Mouse (Mus musculus): Measurements from ENCODE around the gene Fntb. TPM values are rescaled to one million over a fixed set of nuclear protein-coding genes. Genes with fewer than 3 reads are reported as not detected.

Gene Fntb
- polyA plus RNA-seq, 1 experiment from 2014 or later, result 35.2 TPM

DNA sequence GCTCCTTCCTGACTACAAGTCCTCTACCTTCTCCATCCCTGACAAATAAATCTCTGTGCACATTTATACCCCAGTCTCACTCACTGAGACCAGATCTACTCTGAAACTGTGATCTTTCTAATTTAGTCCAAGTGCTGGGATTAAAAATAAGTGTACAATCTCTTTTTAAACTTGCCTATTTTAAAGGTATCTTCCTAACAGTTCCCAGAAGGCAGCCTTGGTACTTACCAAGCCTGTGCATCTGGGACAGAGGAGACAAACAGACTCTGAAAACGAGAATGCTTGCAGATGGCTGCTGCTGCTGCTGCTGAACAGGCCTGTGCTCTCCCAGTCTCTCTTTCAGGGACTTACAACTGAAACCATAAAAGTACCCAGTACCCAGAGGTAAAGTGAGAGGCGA lies 177.1 kb downstream of the Fntb start:
- WGBS, result 84% methylated on average over 2 of the region's 2 CpGs
- Histone ChIP-seq H3K9ac (no peak overlapping the region), H3K36me3 (replicated peaks) (peaks cover 90% of the 10 kb centered on the region)

DNA sequence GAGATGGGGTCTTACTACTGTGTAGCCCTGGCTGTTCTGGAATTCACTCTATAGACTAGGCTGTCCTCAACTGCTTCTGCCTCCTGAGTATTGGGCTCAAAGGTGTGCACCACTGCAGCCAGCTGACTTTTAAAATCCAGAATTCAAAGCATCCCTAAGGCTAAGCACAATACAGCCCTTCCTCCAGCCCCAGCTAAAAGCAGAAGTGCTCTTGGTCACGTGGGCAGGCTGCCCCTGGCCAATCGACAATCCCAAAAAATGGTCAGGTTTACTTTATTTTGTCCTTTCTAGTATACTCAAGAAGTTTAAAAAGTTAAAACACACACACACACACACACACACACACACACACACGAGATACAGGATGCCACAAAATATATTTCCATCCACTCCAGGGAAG lies 177.7 kb downstream of the Fntb start:
- H3K9me3 ChIP-seq, result no peaks in the 10 kb centered on the region
- no peak for ATAC-seq (ENCODE audit: low FRiP score)
- 82% methylated on average over 3 of the region's 3 CpGs for WGBS
- H3K4me2 ChIP-seq, result no peak overlapping the region
- no peak overlapping the region for H3K27ac ChIP-seq
- no peak overlapping the region for H3K4me3 ChIP-seq (replicated peaks)
- no peaks in the 10 kb centered on the region for H3K27me3 ChIP-seq
- H3K36me3 ChIP-seq (replicated peaks), result peaks cover 91% of the 10 kb centered on the region
- H3K9ac ChIP-seq, result no peak overlapping the region
- no peaks in the 10 kb centered on the region for H3K4me1 ChIP-seq

More for the DNA sequence above, 177.1 kb downstream of the Fntb start:
- Histone ChIP-seq H3K4me2 (no peak overlapping the region), H3K9me3 (no peaks in the 10 kb centered on the region), H3K4me1 (no peaks in the 10 kb centered on the region), H3K27ac (no peak overlapping the region), H3K27me3 (no peaks in the 10 kb centered on the region), H3K4me3 (replicated peaks) (no peak overlapping the region)
- ATAC-seq (ENCODE audit: low FRiP score), result no peak

DNA sequence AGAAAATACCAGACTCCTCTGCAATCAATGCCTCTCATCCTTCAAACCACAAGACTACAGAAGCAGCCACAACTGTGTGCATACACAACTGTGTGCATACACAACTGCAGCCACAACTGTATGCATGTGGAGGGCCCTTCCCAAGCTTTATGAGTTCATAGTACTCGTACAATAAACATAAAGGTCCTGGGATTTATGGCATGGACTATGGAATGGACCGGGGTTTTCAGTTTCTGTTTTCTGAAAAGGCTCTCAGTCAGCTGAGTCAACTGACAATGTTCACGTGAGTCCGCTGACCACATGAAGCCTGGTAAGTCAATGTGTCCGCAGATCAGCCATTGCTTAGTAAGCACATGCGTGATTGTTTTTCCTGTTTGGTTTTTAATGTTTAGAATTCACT lies 178.1 kb downstream of the Fntb start:
- H3K27ac ChIP-seq, result no peak overlapping the region
- H3K4me3 ChIP-seq (replicated peaks), result no peak overlapping the region
- peaks cover 89% of the 10 kb centered on the region for H3K36me3 ChIP-seq (replicated peaks)
- WGBS, result 93% methylated on average over 6 of the region's 6 CpGs
- no peak for ATAC-seq (ENCODE audit: low FRiP score)
- H3K27me3 ChIP-seq, result no peaks in the 10 kb centered on the region
- no peaks in the 10 kb centered on the region for H3K9me3 ChIP-seq
- H3K4me2 ChIP-seq, result no peak overlapping the region
- no peaks in the 10 kb centered on the region for H3K4me1 ChIP-seq
- H3K9ac ChIP-seq, result no peak overlapping the region

GRCm38 (mm10) chr12:76947487-76947886 lies 182.1 kb downstream of the Fntb start:
- Histone ChIP-seq H3K36me3 (replicated peaks) (peaks cover 88% of the 10 kb centered on the region), H3K9ac (no peak overlapping the region), H3K4me3 (replicated peaks) (no peak overlapping the region), H3K4me2 (no peak overlapping the region), H3K27ac (no peak overlapping the region), H3K9me3 (no peaks in the 10 kb centered on the region), H3K27me3 (no peaks in the 10 kb centered on the region), H3K4me1 (no peaks in the 10 kb centered on the region)
- WGBS, result 94% methylated on average over 3 of the region's 3 CpGs
- ATAC-seq (ENCODE audit: low FRiP score), result no peak

DNA sequence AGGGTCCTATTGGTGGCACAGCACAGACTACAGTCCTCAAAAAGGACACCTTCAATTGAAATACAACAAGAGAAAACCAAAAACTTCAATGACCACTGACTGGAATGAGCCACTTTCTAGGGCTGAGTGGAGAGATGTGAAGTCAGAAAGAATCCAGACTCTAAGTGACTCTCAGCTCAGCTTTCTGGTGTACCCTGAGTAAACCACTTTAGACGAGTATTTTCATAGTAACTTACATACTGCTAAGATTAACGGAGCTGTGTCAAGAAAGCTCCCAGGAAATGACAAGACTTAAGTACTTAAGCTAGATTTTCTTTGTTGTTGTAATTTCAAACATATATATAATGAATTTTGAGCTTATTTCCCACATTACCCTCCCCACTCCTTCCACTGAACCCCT lies 182.8 kb downstream of the Fntb start:
- no peak for ATAC-seq (ENCODE audit: low FRiP score)
- H3K9ac ChIP-seq, result no peak overlapping the region
- no peaks in the 10 kb centered on the region for H3K27me3 ChIP-seq
- WGBS, result 85% methylated on average over 2 of the region's 2 CpGs
- no peaks in the 10 kb centered on the region for H3K9me3 ChIP-seq
- no peak overlapping the region for H3K4me2 ChIP-seq
- H3K36me3 ChIP-seq (replicated peaks), result peaks cover 88% of the 10 kb centered on the region
- H3K27ac ChIP-seq, result no peak overlapping the region
- H3K4me1 ChIP-seq, result no peaks in the 10 kb centered on the region
- H3K4me3 ChIP-seq (replicated peaks), result no peak overlapping the region

DNA sequence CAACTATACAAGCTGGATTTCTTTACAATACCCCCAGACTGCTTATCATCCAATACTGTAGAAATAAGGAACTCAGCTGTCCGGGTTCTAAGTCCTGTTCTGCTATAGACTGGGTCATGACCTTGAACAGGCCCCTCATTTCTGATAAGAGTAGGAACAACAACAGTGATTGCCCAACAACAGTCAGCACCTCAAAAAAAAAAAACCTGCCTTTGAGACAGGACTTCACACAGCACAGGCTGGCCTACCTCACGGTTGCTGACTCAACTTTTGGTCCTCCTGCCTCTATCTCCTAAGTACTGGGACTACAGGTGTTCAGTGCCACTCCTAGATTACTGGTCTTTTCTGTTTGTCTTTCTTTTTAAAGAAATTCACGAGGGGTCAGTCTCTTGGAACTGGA lies 183.4 kb downstream of the Fntb start:
- no peak overlapping the region for H3K9ac ChIP-seq
- no peaks in the 10 kb centered on the region for H3K27me3 ChIP-seq
- no peaks in the 10 kb centered on the region for H3K9me3 ChIP-seq
- ATAC-seq (ENCODE audit: low FRiP score), result no peak
- WGBS, result 88% methylated on average over 3 of the region's 3 CpGs
- peaks cover 82% of the 10 kb centered on the region for H3K36me3 ChIP-seq (replicated peaks)
- no peak overlapping the region for H3K4me3 ChIP-seq (replicated peaks)
- H3K4me1 ChIP-seq, result no peaks in the 10 kb centered on the region
- no peak overlapping the region for H3K4me2 ChIP-seq
- H3K27ac ChIP-seq, result no peak overlapping the region

DNA sequence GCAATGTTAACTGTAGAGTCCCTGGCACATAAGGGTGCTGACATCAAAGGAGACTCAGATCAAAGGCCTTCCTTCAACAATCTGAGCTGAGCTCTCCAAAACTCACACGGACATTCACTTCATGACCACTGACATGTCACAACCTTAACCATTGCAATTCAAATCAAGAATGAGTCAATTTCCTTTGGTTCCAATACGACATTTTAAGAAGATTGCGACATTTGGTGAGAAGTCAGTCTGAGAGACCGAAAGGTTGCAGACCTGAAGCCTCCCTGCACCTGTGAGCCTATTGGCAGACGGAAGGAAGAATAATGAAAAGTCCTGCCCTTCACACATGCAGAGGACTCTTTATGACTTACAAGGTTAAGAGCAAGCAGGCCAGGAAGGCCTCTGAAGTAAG lies 184.9 kb downstream of the Fntb start:
- 93% methylated on average over 5 of the region's 5 CpGs for WGBS
- Histone ChIP-seq H3K27ac (no peak overlapping the region), H3K27me3 (no peaks in the 10 kb centered on the region), H3K9ac (no peak overlapping the region), H3K4me1 (no peaks in the 10 kb centered on the region), H3K9me3 (no peaks in the 10 kb centered on the region), H3K4me2 (no peak overlapping the region), H3K36me3 (replicated peaks) (peaks cover 74% of the 10 kb centered on the region), H3K4me3 (replicated peaks) (no peak overlapping the region)
- no peak for ATAC-seq (ENCODE audit: low FRiP score)

DNA sequence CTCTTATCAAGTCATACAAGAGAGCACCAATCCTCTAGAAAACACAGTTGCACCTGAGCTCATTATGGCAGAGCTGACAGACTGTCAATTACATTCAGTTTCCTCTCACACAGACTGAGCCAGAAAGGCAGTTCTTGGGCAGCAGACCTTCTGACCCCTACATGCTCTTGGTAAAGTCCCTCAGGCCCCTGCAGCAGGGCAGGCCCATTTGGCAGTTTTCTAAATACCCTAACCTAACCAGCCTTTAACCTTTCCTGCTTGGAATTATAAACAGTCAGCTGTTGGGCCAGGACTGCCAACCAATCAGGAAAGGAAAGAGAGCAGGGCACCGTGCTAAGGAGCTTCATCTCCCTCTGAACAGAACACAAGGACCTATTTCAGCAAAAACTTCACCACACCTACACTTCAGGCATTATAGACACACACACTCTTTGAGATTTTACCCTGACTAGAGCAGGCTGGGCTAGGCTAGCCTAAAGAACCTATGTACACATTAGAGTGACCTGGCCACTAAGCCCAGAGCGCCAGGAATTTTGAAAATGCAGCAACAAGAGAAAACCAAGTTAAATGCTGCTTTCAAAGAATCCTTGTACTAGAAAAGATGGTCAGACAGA lies 188.5 kb downstream of the Fntb start:
- ATAC-seq (ENCODE audit: low FRiP score), result no peak
- no peaks in the 10 kb centered on the region for H3K9me3 ChIP-seq
- no peak overlapping the region for H3K27ac ChIP-seq
- no peak overlapping the region for H3K4me2 ChIP-seq
- peaks cover 72% of the 10 kb centered on the region for H3K36me3 ChIP-seq (replicated peaks)
- no peak overlapping the region for H3K9ac ChIP-seq
- no peaks in the 10 kb centered on the region for H3K27me3 ChIP-seq
- H3K4me3 ChIP-seq (replicated peaks), result no peak overlapping the region
- H3K4me1 ChIP-seq, result no peaks in the 10 kb centered on the region
- WGBS, result 90% methylated on average over 2 of the region's 2 CpGs

- Histone ChIP-seq H3K9ac (no peak overlapping the region), H3K9me3 (no peaks in the 10 kb centered on the region), H3K4me3 (replicated peaks) (no peak overlapping the region), H3K4me1 (no peaks in the 10 kb centered on the region), H3K27ac (no peak overlapping the region), H3K4me2 (no peak overlapping the region), H3K36me3 (replicated peaks) (peaks cover 72% of the 10 kb centered on the region), H3K27me3 (no peaks in the 10 kb centered on the region)
- ATAC-seq (ENCODE audit: low FRiP score), result no peak
- WGBS, result 85% methylated on average over 10 of the region's 10 CpGs
These were observed 189.5 kb downstream of the Fntb start for GRCm38 (mm10) chr12:76954698-76955423.

- Histone ChIP-seq H3K9me3 (no peaks in the 10 kb centered on the region), H3K27ac (no peak overlapping the region), H3K9ac (no peak overlapping the region), H3K27me3 (no peaks in the 10 kb centered on the region), H3K36me3 (replicated peaks) (peaks cover 49% of the 10 kb centered on the region), H3K4me1 (peaks cover 10% of the 10 kb centered on the region), H3K4me2 (no peak overlapping the region), H3K4me3 (replicated peaks) (no peak overlapping the region)
- 91% methylated on average over 5 of the region's 5 CpGs for WGBS
- ATAC-seq (ENCODE audit: low FRiP score), result no peak
These were observed 192.3 kb downstream of the Fntb start for GRCm38 (mm10) chr12:76957688-76958087.

DNA sequence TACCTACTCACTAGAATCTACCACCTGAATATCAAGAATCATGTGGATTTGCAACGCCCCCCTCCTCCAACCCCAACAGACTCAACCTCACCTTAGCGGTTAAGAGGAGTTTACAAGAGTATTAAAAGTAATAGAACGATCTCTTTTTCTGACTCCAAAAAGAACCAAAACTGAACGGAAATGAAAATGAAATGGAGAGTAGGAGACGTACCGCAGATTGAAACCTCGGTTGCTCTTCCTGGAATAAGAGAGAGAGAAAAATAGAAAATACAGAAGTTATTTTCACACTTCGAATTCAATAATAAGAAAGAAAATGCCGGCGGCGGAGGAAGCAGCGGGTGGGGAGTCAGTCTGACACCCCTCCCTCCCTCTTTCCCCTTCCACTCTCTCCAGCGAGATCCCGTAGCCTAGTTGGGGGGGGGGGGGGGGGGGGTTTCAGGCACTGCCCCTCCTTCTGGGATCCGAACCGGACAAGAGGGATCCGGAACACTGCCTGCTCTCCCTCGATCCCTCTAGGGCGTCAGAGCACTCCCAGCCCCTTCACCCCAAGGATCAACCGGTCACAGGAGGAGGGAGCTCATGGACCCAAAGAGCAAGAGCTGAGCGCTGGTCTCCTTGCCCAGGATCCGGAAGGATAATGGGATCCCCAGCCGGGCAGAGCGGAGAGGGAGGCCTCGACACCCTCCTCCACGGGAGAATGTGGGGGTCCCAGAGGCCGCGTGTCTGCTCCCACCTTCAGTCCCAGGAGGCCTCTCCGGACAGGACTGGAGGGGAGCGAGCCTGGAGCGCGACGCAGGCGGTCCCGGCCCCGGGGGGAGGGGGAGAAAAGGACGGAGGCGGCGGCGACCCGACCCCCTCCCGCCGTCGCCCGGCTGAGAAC lies 195.9 kb downstream of the Fntb start:
- H3K9me3 ChIP-seq, result no peaks in the 10 kb centered on the region
- peak; percentile 31 for ATAC-seq (ENCODE audit: low FRiP score)
- peak overlapping the region; percentile 94 for H3K4me2 ChIP-seq
- peaks cover 27% of the 10 kb centered on the region for H3K36me3 ChIP-seq (replicated peaks)
- H3K4me3 ChIP-seq (replicated peaks), result peak overlapping the region; percentile 71
- peak overlapping the region; percentile 14; the same call in 1 of the 2 replicates for H3K27ac ChIP-seq
- peaks cover 20% of the 10 kb centered on the region for H3K4me1 ChIP-seq
- no peaks in the 10 kb centered on the region for H3K27me3 ChIP-seq
- WGBS, result 6% methylated on average over 41 of the region's 45 CpGs
- peak overlapping the region; percentile 68 for H3K9ac ChIP-seq

All from forebrain, embryonic 12.5 days (tissue).